Mouse (Mus musculus) MEL (cell line): ENCODE measurements around the gene Mme. TPM values are rescaled to one million over a fixed set of nuclear protein-coding genes. Genes with fewer than 3 reads are reported as not detected.

Source experiments
- DNase-seq: peaks from one replicate; pipeline ENCODE4 v3.0.0; 2011; ENCODE audit warnings: low read depth, low spot score
- H3K27ac ChIP-seq: 2 replicates; pipeline ENCODE4 v1.5.1; 2012; ENCODE audit warnings: low read depth, mild to moderate bottlenecking, control low read depth, low read length, moderate library complexity; ENCODE audit not compliant: control insufficient read depth
- H3K27me3 ChIP-seq, 2 experiments: fragments of 150-350 bp in 1 of 2; sonication (generic) in 1 of 2; 2 replicates each; pipeline ENCODE4 v1.6.1; 2012; ENCODE audit warnings: low read length in 2 of 2, mild to moderate bottlenecking in 2 of 2, improper control_type of control experiment in 1 of 2, moderate library complexity in 1 of 2; ENCODE audit not compliant: insufficient read depth in 2 of 2, control insufficient read depth in 1 of 2
- H3K36me3 ChIP-seq, 2 experiments: 2 replicates each; pipeline ENCODE4 v1.6.1; 2012 to 2014; ENCODE audit warnings: low read length in 2 of 2, improper control_type of control experiment in 1 of 2, inconsistent platforms in 1 of 2, mild to moderate bottlenecking in 1 of 2; ENCODE audit not compliant: insufficient read depth in 2 of 2, control insufficient read depth in 1 of 2
- H3K4me1 ChIP-seq, 2 experiments: fragments of 150-350 bp in 1 of 2; sonication (generic) in 1 of 2; 2 replicates each; pipeline ENCODE4 v1.6.1; 2012; ENCODE audit warnings: low read length in 2 of 2, improper control_type of control experiment in 1 of 2, mild to moderate bottlenecking in 1 of 2; ENCODE audit not compliant: insufficient read depth in 2 of 2, control insufficient read depth in 1 of 2
- H3K4me3 ChIP-seq, 2 experiments: fragments of 150-350 bp in 1 of 2; sonication (generic) in 1 of 2; 2 replicates each; pipeline ENCODE4 v1.5.1; 2012; ENCODE audit warnings: low read depth in 2 of 2, low read length in 2 of 2, mild to moderate bottlenecking in 2 of 2, moderate library complexity in 2 of 2, control low read depth in 1 of 2, improper control_type of control experiment in 1 of 2; ENCODE audit not compliant: control insufficient read depth in 1 of 2, insufficient read depth in 1 of 2
- H3K79me2 ChIP-seq: 2 replicates; pipeline ENCODE4 v1.6.1; 2012; ENCODE audit warnings: mild to moderate bottlenecking, low read length, moderate library complexity; ENCODE audit not compliant: control insufficient read depth, poor library complexity, insufficient read depth
- H3K9ac ChIP-seq: 2 replicates; pipeline ENCODE4 v1.6.1; 2012; ENCODE audit warnings: low read depth, mild to moderate bottlenecking, control low read depth, low read length, moderate library complexity; ENCODE audit not compliant: control insufficient read depth, poor library complexity, severe bottlenecking
- H3K9me3 ChIP-seq: fragments of 150-350 bp; sonication (generic); replicated peaks from 2 replicates; pipeline ENCODE4 v1.6.1; 2012; ENCODE audit warnings: mild to moderate bottlenecking, low read length, improper control_type of control experiment, moderate library complexity; ENCODE audit not compliant: insufficient read depth
- BHLHE40 ChIP-seq: IDR thresholded peaks from 2 replicates; pipeline ENCODE4 v1.6.1; 2012; ENCODE audit warnings: low read depth, mild to moderate bottlenecking, inconsistent platforms, low read length, improper control_type of control experiment, borderline replicate concordance
- CHD2 ChIP-seq: IDR thresholded peaks from 2 replicates; pipeline ENCODE4 v1.6.1; 2011; ENCODE audit warnings: low read length, improper control_type of control experiment
- CTCF ChIP-seq, 3 experiments: IDR thresholded peaks in 2 of 3; conservative IDR thresholded peaks in 1 of 3; 2 replicates each; pipeline ENCODE4 v1.5.1; 2011 to 2012; ENCODE audit warnings: low read length in 3 of 3, low read depth in 2 of 3, mild to moderate bottlenecking in 2 of 3, improper control_type of control experiment in 1 of 3, inconsistent platforms in 1 of 3, mixed read lengths in 1 of 3, moderate library complexity in 1 of 3; ENCODE audit not compliant: control insufficient read depth in 1 of 3, insufficient read depth in 1 of 3, poor library complexity in 1 of 3, severe bottlenecking in 1 of 3
- E2F4 ChIP-seq: IDR thresholded peaks from 2 replicates; pipeline ENCODE4 v1.6.1; 2011; ENCODE audit warnings: low read depth, low read length, improper control_type of control experiment, borderline replicate concordance
- ETS1 ChIP-seq: IDR thresholded peaks from 2 replicates; pipeline ENCODE4 v1.6.1; 2012; ENCODE audit warnings: low read depth, mild to moderate bottlenecking, inconsistent platforms, low read length, improper control_type of control experiment, moderate library complexity
- GATA1 ChIP-seq: IDR thresholded peaks from 2 replicates; pipeline ENCODE4 v1.6.1; 2011; ENCODE audit warnings: low read depth, low read length, improper control_type of control experiment
- MYC ChIP-seq: IDR thresholded peaks from 2 replicates; pipeline ENCODE4 v1.6.1; 2011; ENCODE audit warnings: low read depth, mild to moderate bottlenecking, low read length, improper control_type of control experiment, moderate library complexity
- POLR2A ChIP-seq, 2 experiments: IDR thresholded peaks; 2 replicates each; pipeline ENCODE4 v1.6.1; 2011 to 2012; ENCODE audit warnings: low read length in 2 of 2, mild to moderate bottlenecking in 2 of 2, control low read depth in 1 of 2, improper control_type of control experiment in 1 of 2, low read depth in 1 of 2, moderate library complexity in 1 of 2; ENCODE audit not compliant: control insufficient read depth in 1 of 2, insufficient read depth in 1 of 2, poor library complexity in 1 of 2
- POLR2AphosphoS5 ChIP-seq: IDR thresholded peaks from 2 replicates; pipeline ENCODE4 v1.6.1; 2012; ENCODE audit warnings: low read depth, borderline replicate concordance, mild to moderate bottlenecking, inconsistent platforms, low read length, moderate library complexity, mixed read lengths
- RCOR1 ChIP-seq: IDR thresholded peaks from 2 replicates; pipeline ENCODE4 v1.6.1; 2012; ENCODE audit warnings: low read depth, mild to moderate bottlenecking, inconsistent platforms, low read length, improper control_type of control experiment
- SIN3A ChIP-seq: IDR thresholded peaks from 2 replicates; pipeline ENCODE4 v1.6.1; 2012; ENCODE audit warnings: low read length, improper control_type of control experiment, inconsistent platforms
- SMC3 ChIP-seq: IDR thresholded peaks from 2 replicates; pipeline ENCODE4 v1.6.1; 2011; ENCODE audit warnings: low read depth, low read length, improper control_type of control experiment
- TAL1 ChIP-seq: IDR thresholded peaks from 2 replicates; pipeline ENCODE4 v1.6.1; 2012; ENCODE audit warnings: mild to moderate bottlenecking, inconsistent platforms, low read length, moderate library complexity, mixed read lengths
- TBP ChIP-seq: IDR thresholded peaks from 2 replicates; pipeline ENCODE4 v1.8.0; 2011; ENCODE audit warnings: low read depth, low read length, improper control_type of control experiment
- UBTF ChIP-seq: IDR thresholded peaks from 2 replicates; pipeline ENCODE4 v1.6.1; 2012; ENCODE audit warnings: low read depth, mild to moderate bottlenecking, inconsistent platforms, low read length, improper control_type of control experiment, moderate library complexity, borderline replicate concordance; ENCODE audit not compliant: insufficient read depth
- USF1 ChIP-seq: IDR thresholded peaks from 2 replicates; pipeline ENCODE4 v1.6.1; 2014; ENCODE audit warnings: low read depth, mild to moderate bottlenecking, inconsistent platforms, low read length, improper control_type of control experiment, moderate library complexity
- ZC3H11A ChIP-seq: IDR thresholded peaks from 2 replicates; pipeline ENCODE4 v1.6.1; 2012; ENCODE audit warnings: low read depth, mild to moderate bottlenecking, inconsistent platforms, low read length, improper control_type of control experiment
- ZKSCAN1 ChIP-seq: IDR thresholded peaks from 2 replicates; pipeline ENCODE4 v1.6.1; 2012; ENCODE audit warnings: low read depth, mild to moderate bottlenecking, inconsistent platforms, low read length, improper control_type of control experiment, moderate library complexity
- ZMIZ1 ChIP-seq: IDR thresholded peaks from 2 replicates; pipeline ENCODE4 v1.6.1; 2012; ENCODE audit warnings: low read depth, mild to moderate bottlenecking, inconsistent platforms, low read length, improper control_type of control experiment, moderate library complexity
- polyA plus RNA-seq, 2 experiments: library from polyadenylated mRNA; stranded (reverse) in 1 of 2; unstranded in 1 of 2; fragments of >175 nt in 1 of 2; fragments of >200 nt in 1 of 2; gene quantifications; 2 replicates each; pipeline versions ENCODE4 v1.2.1 to v1.2.4; 2012; ENCODE audit warnings: low replicate concordance in 2 of 2, low read depth in 1 of 2; ENCODE audit not compliant: insufficient read length in 2 of 2, insufficient read depth in 1 of 2, missing spikeins in 1 of 2
- total RNA-seq: library from RNA; depleted of rRNA; stranded (reverse); fragments of 300-350 nt; gene quantifications from 2 replicates; pipeline ENCODE4 v1.2.3, GENCODE M21; 2012

The Mme gene
- total and polyA plus RNA-seq, 3 experiments, result not detected

DNA sequence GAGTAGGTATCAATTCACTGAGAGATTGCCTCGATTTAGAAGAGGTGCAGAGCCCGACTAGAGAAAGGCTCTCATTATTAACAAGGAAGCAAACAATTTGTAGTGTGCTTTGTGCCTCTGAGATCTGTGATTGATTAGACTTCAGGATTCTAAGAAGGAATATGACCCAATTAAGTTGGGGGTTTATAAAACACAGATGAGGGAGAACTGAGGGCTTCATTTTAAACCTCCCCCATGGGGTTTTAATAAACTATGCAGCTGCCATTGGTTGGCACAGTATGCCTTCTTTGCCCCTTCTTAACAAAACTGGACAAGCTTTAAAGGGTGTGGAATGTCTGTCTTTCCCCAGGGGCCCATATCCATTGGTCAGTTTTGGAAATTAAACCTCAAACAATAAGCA, 5.4 kb upstream of the Mme start:
- TF ChIP-seq GATA1 (no peak), ETS1 (no peak), MYC (no peak), USF1 (no peak), ZC3H11A (no peak), RCOR1 (no peak), BHLHE40 (no peak), TBP (no peak), UBTF (no peak)
- H3K4me1 ChIP-seq, result no peaks in the 10 kb centered on the region
- DNase-seq, result no peak
- no peak overlapping the region for H3K4me3 ChIP-seq
- no peaks in the 10 kb centered on the region for H3K79me2 ChIP-seq
- no peaks in the 10 kb centered on the region for H3K9me3 ChIP-seq
- no peak overlapping the region for H3K9ac ChIP-seq
- H3K36me3 ChIP-seq, result no peaks in the 10 kb centered on the region
- no peaks in the 10 kb centered on the region for H3K27me3 ChIP-seq
- H3K27ac ChIP-seq, result no peak overlapping the region

GRCm38 (mm10) chr3:63243721-63244120, 2.4 kb downstream of the Mme start:
- Histone ChIP-seq H3K9me3 (no peaks in the 10 kb centered on the region), H3K9ac (no peak overlapping the region), H3K27ac (no peak overlapping the region), H3K27me3 (no peaks in the 10 kb centered on the region; a peak in 1 of 4 replicates), H3K36me3 (no peaks in the 10 kb centered on the region), H3K4me1 (no peaks in the 10 kb centered on the region), H3K79me2 (no peaks in the 10 kb centered on the region), H3K4me3 (no peak overlapping the region)
- DNase-seq, result no peak
- no peak for TF ChIP-seq MYC
- TF ChIP-seq TAL1, result no peak
- TF ChIP-seq SMC3, result no peak
- TF ChIP-seq ZKSCAN1, result no peak
- TF ChIP-seq CHD2, result no peak
- no peak for TF ChIP-seq CTCF (IDR thresholded peaks at IDR 0.05 in 2 of 3, conservative IDR thresholded peaks at IDR 0.05 in 1 of 3; ENCODE audit: control insufficient read depth in 1 of 3, insufficient read depth in 1 of 3, low read depth in 2 of 3, low read length in 3 of 3, poor library complexity in 1 of 3, severe bottlenecking in 1 of 3)
- no peak for TF ChIP-seq SIN3A
- no peak for TF ChIP-seq ZMIZ1
- TF ChIP-seq E2F4, result no peak
- no peak for TF ChIP-seq ETS1
- TF ChIP-seq TBP, result no peak
- no peak for TF ChIP-seq POLR2A (IDR thresholded peaks at IDR 0.05; ENCODE audit: control insufficient read depth in 1 of 2, insufficient read depth in 1 of 2, low read depth in 1 of 2, low read length in 2 of 2, poor library complexity in 1 of 2)
- TF ChIP-seq POLR2AphosphoS5, result no peak
